Mouse (Mus musculus) limb, embryonic 15.5 days (tissue): ENCODE measurements around the gene Rhoa. TPM values are rescaled to one million over a fixed set of nuclear protein-coding genes. Genes with fewer than 3 reads are reported as not detected.

Experiments used
- polyA plus RNA-seq: library from polyadenylated mRNA; unstranded; fragments of >200 nt; fragmentation: Nextera tagmentation; extraction: Ambion mirVana; gene quantifications from 2 replicates; pipeline ENCODE4 v1.2.1, GENCODE M21; 2015

Rhoa gene
- polyA plus RNA-seq, 1 experiment from 2014 or later, result 473 TPM

Other genes starting within 250 kb of the Rhoa start
- gene Mst1, start 225.7 kb upstream of the Rhoa start, polyA plus RNA-seq, result 2.2 and 3.5 TPM in 2 replicates
- gene Rnf123, start 222.8 kb upstream of the Rhoa start, polyA plus RNA-seq, result 25.5 and 30.4 TPM in 2 replicates
- 41.8 and 45.4 TPM in 2 replicates for gene Apeh, start 211.5 kb upstream of the Rhoa start, polyA plus RNA-seq
- gene Bsn, start 115.7 kb upstream of the Rhoa start, polyA plus RNA-seq, result 0.76 and 0.82 TPM in 2 replicates
- 86.6 and 107 TPM in 2 replicates for gene Dag1, start 42.2 kb upstream of the Rhoa start, polyA plus RNA-seq
- 35.5 and 43.8 TPM in 2 replicates for gene Nicn1, start 15.7 kb upstream of the Rhoa start, polyA plus RNA-seq
- gene Amt, start 9.3 kb upstream of the Rhoa start, polyA plus RNA-seq, result 8.3 and 9.5 TPM in 2 replicates
- gene Tcta, start within 50 bp of the Rhoa start, polyA plus RNA-seq, result 44.3 and 47.6 TPM in 2 replicates
- 621 and 657 TPM in 2 replicates for gene Gpx1, start 32.8 kb downstream of the Rhoa start, polyA plus RNA-seq
- 99.6 and 108 TPM in 2 replicates for gene Usp4, start 41.7 kb downstream of the Rhoa start, polyA plus RNA-seq
- gene 1700102P08Rik, start 86.7 kb downstream of the Rhoa start, polyA plus RNA-seq, result 0.72 and 0.74 TPM in 2 replicates
- 1.2 and 1.3 TPM in 2 replicates for gene Ccdc36, start 122.4 kb downstream of the Rhoa start, polyA plus RNA-seq
- gene BC048562, start 130.4 kb downstream of the Rhoa start, polyA plus RNA-seq, result not detected in 2 replicates
- gene Ccdc71, start 154.4 kb downstream of the Rhoa start, polyA plus RNA-seq, result 56.3 and 57.8 TPM in 2 replicates
- 30.6 and 32.5 TPM in 2 replicates for gene Klhdc8b, start 155.5 kb downstream of the Rhoa start, polyA plus RNA-seq
- gene Lamb2, start 173.6 kb downstream of the Rhoa start, polyA plus RNA-seq, result 78.4 and 79.9 TPM in 2 replicates
- 61.4 and 63.3 TPM in 2 replicates for gene Usp19, start 184.5 kb downstream of the Rhoa start, polyA plus RNA-seq
- 104 and 107 TPM in 2 replicates for gene Qars, start 201.6 kb downstream of the Rhoa start, polyA plus RNA-seq
- gene Qrich1, start 210.7 kb downstream of the Rhoa start, polyA plus RNA-seq, result 112 TPM in 2 replicates